Mouse (Mus musculus) small intestine, adult 2 months (tissue): ENCODE data around the gene Angel2.

Experiments used
- CTCF ChIP-seq: fragments of 200-500 bp; IDR thresholded peaks from 2 replicates; pipeline ENCODE4 v1.5.1; 2012; ENCODE audit warnings: low read depth, mild to moderate bottlenecking, control low read depth, inconsistent platforms, low read length, moderate library complexity, mixed read lengths; ENCODE audit not compliant: insufficient replicate concordance, insufficient read length; ENCODE audit errors: extremely low read depth
- POLR2A ChIP-seq: fragments of 200-500 bp; IDR thresholded peaks from 2 replicates; pipeline ENCODE4 v1.6.1; 2012; ENCODE audit warnings: low read depth, mild to moderate bottlenecking, control low read depth, inconsistent platforms, low read length, moderate library complexity

DNA sequence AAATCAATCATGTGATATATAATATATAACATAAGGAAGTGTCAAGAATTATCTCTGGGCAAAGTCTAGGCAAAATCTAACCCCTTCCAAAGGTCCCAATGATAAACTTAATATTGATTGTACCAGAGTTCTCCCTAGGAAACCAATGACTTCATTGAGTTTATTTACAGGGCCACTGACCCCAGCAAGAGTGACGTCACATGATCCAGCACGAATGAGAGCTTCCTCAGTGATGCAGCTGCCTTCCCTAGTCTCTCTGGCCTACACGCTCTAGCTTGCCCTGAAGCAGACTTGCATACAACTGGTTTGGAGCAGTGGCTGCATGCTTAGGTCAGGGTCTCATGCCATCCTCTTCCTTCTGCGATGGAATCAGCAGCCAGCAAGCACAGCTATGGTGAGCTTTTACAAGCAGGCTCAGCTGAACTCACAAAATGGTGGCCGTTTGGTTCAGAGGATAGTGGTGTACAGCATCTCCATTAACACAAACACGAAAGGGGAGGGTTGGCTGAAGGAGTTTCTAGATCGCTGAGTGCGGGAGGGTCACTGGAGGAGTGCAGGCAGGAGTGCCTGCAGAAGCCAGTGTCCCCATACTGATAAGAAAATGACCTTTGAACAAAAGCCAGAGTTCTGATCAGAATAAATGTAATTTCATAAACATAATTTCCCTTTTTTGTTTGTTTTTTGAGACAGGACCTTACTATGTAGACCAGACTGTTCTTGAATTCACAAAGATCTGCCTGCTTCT is 5.0 kb upstream of the Angel2 start:
- TF ChIP-seq POLR2A (no peak), CTCF (no peak)
